18 mouse cellular contexts compared by ENCODE assay signal in the genomic region with DNA sequence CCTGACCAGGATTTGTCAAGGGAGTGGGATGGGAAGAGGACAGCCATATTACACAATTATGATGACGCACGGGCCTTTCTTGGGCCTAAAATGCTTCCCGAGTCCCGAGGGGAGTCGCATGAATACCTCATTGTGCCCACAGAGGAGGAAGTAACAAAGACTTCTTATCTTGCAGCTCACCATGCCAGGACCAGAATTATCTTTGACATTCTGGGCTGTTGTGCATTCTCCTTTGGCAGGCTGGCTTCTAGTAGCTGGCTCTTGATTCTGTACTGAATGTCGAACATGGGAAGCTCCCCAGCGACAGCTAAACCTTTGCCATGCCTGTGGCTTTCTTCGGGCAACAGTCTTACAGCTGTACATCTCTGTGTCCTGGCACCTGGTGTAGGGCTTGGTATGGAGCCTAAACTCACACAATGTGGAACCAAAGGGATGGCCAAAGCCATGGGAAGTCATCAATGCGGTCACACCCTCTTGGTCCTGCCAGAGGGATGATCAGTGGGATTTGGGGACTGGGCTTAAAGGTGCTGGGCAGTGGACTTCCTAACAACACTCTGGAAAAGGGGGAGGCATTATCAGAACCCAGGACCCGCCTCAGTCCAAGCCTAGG. TPM values are rescaled to one million over a fixed set of nuclear protein-coding genes. Genes with fewer than 3 reads are reported as not detected.
DNase-seq lines count a peak whose midpoint lies in the region; ATAC-seq and TF ChIP-seq lines count a peak whose summit lies in the region.
"Had no signal": no experiment of that assay in that cellular context is flagged by ENCODE, and none has a peak within 500 bp of the region (broad histone marks: within the 10 kb centered on the region; RNA-seq: fewer than 3 reads in every experiment).

No protein-coding gene starts in this region.

- H3K27me3 ChIP-seq in stomach, embryonic 15.5 days (replicated peaks): no peaks in the 10 kb centered on the region
- H3K27me3 ChIP-seq in stomach, postnatal 0 days (ENCODE audit: control insufficient read depth, insufficient read depth, low read length): no peaks in the 10 kb centered on the region
- H3K27me3 ChIP-seq: hindbrain, embryonic 15.5 days had no signal

- no peak overlapping the region for H3K9ac ChIP-seq in stomach, embryonic 15.5 days
- H3K9ac ChIP-seq in stomach, postnatal 0 days (ENCODE audit: low read length): no peak overlapping the region
- H3K9ac ChIP-seq: heart, embryonic 12.5 days; hindbrain, embryonic 15.5 days had no signal

- no peak overlapping the region for H3K4me3 ChIP-seq in stomach, embryonic 15.5 days (replicated peaks)
- H3K4me3 ChIP-seq in stomach, postnatal 0 days (ENCODE audit: low read depth, low read length): no peak overlapping the region
- H3K4me3 ChIP-seq: heart, adult 2 months; heart, embryonic 12.5 days; hindbrain, embryonic 15.5 days had no signal

- H3K27ac ChIP-seq in stomach, embryonic 15.5 days: no peak overlapping the region
- no peak overlapping the region for H3K27ac ChIP-seq in stomach, postnatal 0 days (replicated peaks)
- H3K27ac ChIP-seq: heart, adult 2 months; hindbrain, embryonic 15.5 days had no signal

- 0 out of 2 replicates have a peak, but pooled peaks have one; percentile 14 for ATAC-seq in stomach, embryonic 15.5 days (ENCODE audit: insufficient read depth, low FRiP score, low read depth)
- no peak; the same call in 1 of the 2 replicates for ATAC-seq in stomach, postnatal 0 days (ENCODE audit: low FRiP score, low TSS enrichment)
- ATAC-seq: forebrain, embryonic 16.5 days had no signal

- no peak for TF ChIP-seq EP300 in stomach, postnatal 0 days (optimal IDR thresholded peaks at IDR 0.05)

- no peaks in the 10 kb centered on the region for H3K4me1 ChIP-seq in stomach, embryonic 15.5 days
- no peaks in the 10 kb centered on the region for H3K4me1 ChIP-seq in stomach, postnatal 0 days (replicated peaks; ENCODE audit: control insufficient read depth, insufficient read depth)
- H3K4me1 ChIP-seq: hindbrain, embryonic 15.5 days had no signal

- DNase-seq in heart, adult 11 months: peak; percentile 93
- no peak for DNase-seq in heart, adult 8-10 months (ENCODE audit: low spot score)
- no peak for DNase-seq in stomach, postnatal 0 days (ENCODE audit: low spot score)
- DNase-seq in brain, adult 2 months (ENCODE audit: low read depth, low spot score): peak; percentile 11
- peak; percentile 7 for DNase-seq in testis, postnatal 14 days (ENCODE audit: low spot score)
- no peak for DNase-seq in embryo, embryonic 9.5 days (ENCODE audit: extremely low spot score)
- DNase-seq: adrenal gland, postnatal 10 days; cerebellum, adult 11-12 months; cerebellum, adult 9-10 months; cerebellum, postnatal 25 days; gastrocnemius, postnatal 36 days; heart, postnatal 36 days; kidney, adult 11 months had no signal

- TF ChIP-seq CTCF in stomach, postnatal 0 days (IDR thresholded peaks at IDR 0.05; ENCODE audit: low read depth): no peak

- no peaks in the 10 kb centered on the region for H3K36me3 ChIP-seq in stomach, embryonic 15.5 days
- no peaks in the 10 kb centered on the region for H3K36me3 ChIP-seq in stomach, postnatal 0 days (ENCODE audit: control insufficient read depth, insufficient read depth, low read length)
- H3K36me3 ChIP-seq: heart, embryonic 12.5 days; hindbrain, embryonic 15.5 days had no signal

- WGBS in stomach, embryonic 15.5 days: 86% methylated on average over 10 of the region's 10 CpGs
- WGBS in stomach, postnatal 0 days: 84% methylated on average over 10 of the region's 10 CpGs

- no peak overlapping the region for H3K4me2 ChIP-seq in stomach, embryonic 15.5 days
- H3K4me2 ChIP-seq in stomach, postnatal 0 days (replicated peaks; ENCODE audit: low read depth): no peak overlapping the region
- H3K4me2 ChIP-seq: heart, embryonic 12.5 days; hindbrain, embryonic 15.5 days had no signal

- no peaks in the 10 kb centered on the region for H3K9me3 ChIP-seq in stomach, embryonic 15.5 days
- no peaks in the 10 kb centered on the region for H3K9me3 ChIP-seq in stomach, postnatal 0 days (ENCODE audit: control insufficient read depth, low read length)
- H3K9me3 ChIP-seq: heart, embryonic 12.5 days; hindbrain, embryonic 15.5 days had no signal

RNA-seq across cellular contexts. Expression of a gene that starts 51.9 kb away (rescaled TPM):
- 100 to 1,000 TPM; 157 to 180 (median 176) TPM for total RNA-seq in heart, adult 8-10 months (2022)
- polyA plus RNA-seq in stomach, embryonic 15.5 days (2015; fragmentation: Nextera tagmentation; extraction: Ambion mirVana): 63.5 and 66.0 TPM in 2 replicates
- polyA plus RNA-seq in stomach, postnatal 0 days (2015; fragmentation: Nextera tagmentation; extraction: Ambion mirVana): 33.0 and 33.9 TPM in 2 replicates

Comparison
In these comparisons a context has a peak if more than half of its experiments do, and no peak if none do; other contexts are left out.
1. DNase-seq: peak in heart, adult 11 months (single experiment), brain, adult 2 months (single experiment) and testis, postnatal 14 days (single experiment); none in heart, adult 8-10 months (single experiment), stomach, postnatal 0 days (single experiment) and embryo, embryonic 9.5 days (single experiment).